Mouse (Mus musculus) embryonic facial prominence, embryonic 15.5 days (tissue): Measurements from ENCODE around the gene Adam22. TPM values are rescaled to one million over a fixed set of nuclear protein-coding genes. Genes with fewer than 3 reads are reported as not detected.
A peak's percentile ranks its signal among the peaks of the same experiment; 100 is the strongest.
"Not testable (repeated sequence)": the region's sequence is repeated elsewhere in the genome, so short reads cannot be mapped to it uniquely, and the experiment has no call there.

Experiments used
- ATAC-seq: fragments of 200-750 bp; cut with Nextera tagmentation; 2 replicates; pipeline ENCODE4 v1.8.0; 2017; ENCODE audit warnings: low read depth, moderate TSS enrichment; ENCODE audit not compliant: insufficient number of reproducible peaks, low FRiP score, low TSS enrichment
- H3K27ac ChIP-seq: fragments of 300-500 bp; sonication (generic); replicated peaks from 2 replicates; pipeline ENCODE4 v1.5.1; 2015; ENCODE audit warnings: mild to moderate bottlenecking, inconsistent platforms
- H3K27me3 ChIP-seq: fragments of 300-500 bp; sonication (generic); 2 replicates; pipeline ENCODE4 v1.6.1; 2015; ENCODE audit warnings: inconsistent platforms
- H3K36me3 ChIP-seq: fragments of 300-500 bp; sonication (generic); 2 replicates; pipeline ENCODE4 v1.6.1; 2015; ENCODE audit warnings: mild to moderate bottlenecking, inconsistent platforms
- H3K4me1 ChIP-seq: fragments of 300-500 bp; sonication (generic); 2 replicates; pipeline ENCODE4 v1.6.1; 2015; ENCODE audit warnings: inconsistent platforms
- H3K4me2 ChIP-seq: fragments of 300-500 bp; sonication (generic); replicated peaks from 2 replicates; pipeline ENCODE4 v1.6.1; 2015; ENCODE audit warnings: mild to moderate bottlenecking, inconsistent platforms
- H3K4me3 ChIP-seq: fragments of 300-500 bp; sonication (generic); replicated peaks from 2 replicates; pipeline ENCODE4 v1.5.1; 2015; ENCODE audit warnings: mild to moderate bottlenecking, inconsistent platforms
- H3K9ac ChIP-seq: fragments of 300-500 bp; sonication (generic); 2 replicates; pipeline ENCODE4 v1.6.1; 2015; ENCODE audit warnings: inconsistent platforms
- H3K9me3 ChIP-seq: fragments of 300-500 bp; sonication (generic); replicated peaks from 2 replicates; pipeline ENCODE4 v1.6.1; 2016; ENCODE audit warnings: inconsistent platforms
- WGBS: fragments of 180-500 bp; shearing (Covaris S2); methylation state at CpG from one replicate; pipeline ENCODE4 v1.1.7; 2015; 5-methylcytosine and 5-hydroxymethylcytosine counted together
- microRNA-seq: library from miRNA; unstranded; fragments of <30 nt; microRNA quantifications from one replicate; pipeline ENCODE4, GENCODE M21; 2016; ENCODE audit warnings: borderline number of aligned reads
- polyA plus RNA-seq: library from polyadenylated mRNA; unstranded; fragments of >200 nt; fragmentation: Nextera tagmentation; extraction: Ambion mirVana; gene quantifications from 2 replicates; pipeline ENCODE4 v1.2.1, GENCODE M21; 2015

Adam22 gene
- polyA plus RNA-seq, 1 experiment from 2014 or later = 11.5 TPM

DNA sequence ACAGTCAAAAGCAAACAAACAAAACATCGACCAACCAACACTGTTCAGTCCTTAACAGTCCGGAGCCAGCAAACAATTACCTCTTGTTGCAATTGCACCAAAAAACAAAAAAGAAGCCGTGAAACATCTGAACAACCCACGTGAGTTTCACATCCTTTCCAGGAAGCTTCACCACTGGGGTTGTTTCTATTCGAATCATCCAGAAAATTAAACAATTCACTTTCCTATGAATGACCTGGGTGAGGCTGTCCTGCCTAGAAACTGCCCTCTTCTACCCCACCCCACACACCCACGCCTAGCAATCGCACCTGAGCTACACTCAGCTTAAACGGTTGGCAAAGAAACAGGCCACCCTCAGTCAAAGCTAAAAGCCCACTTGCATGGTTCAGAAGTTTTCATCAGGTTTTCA is 312.2 kb downstream of the Adam22 start:
- H3K4me1 ChIP-seq = peaks cover 15% of the 10 kb centered on the region
- peak; percentile 4; the same call in 1 of the 2 replicates for ATAC-seq

DNA sequence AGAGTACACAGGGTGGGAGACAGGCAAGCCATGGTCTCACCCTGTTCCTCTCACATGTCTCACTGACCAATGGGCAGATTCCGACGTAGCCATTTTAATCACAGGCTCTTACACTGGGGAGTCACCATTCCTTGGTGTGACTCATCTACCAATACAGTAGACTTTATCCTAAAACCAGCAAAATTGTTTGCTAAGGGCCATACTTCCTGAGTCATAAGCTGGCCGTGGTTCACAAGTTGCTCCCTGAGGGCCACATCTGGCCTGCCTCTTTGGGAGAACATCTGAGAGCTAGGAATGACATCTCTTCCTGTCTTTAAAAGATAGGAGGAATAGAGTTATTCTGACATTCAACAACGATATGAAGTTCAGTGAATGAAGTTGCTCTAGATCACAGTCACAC is 314.1 kb downstream of the Adam22 start:
- no peak overlapping the region for H3K4me2 ChIP-seq
- peaks cover 7% of the 10 kb centered on the region; the same call in 1 of the 2 replicates for H3K36me3 ChIP-seq
- H3K27me3 ChIP-seq = no peaks in the 10 kb centered on the region
- no peak overlapping the region for H3K4me3 ChIP-seq
- H3K4me1 ChIP-seq = peaks cover 15% of the 10 kb centered on the region
- no peak for ATAC-seq
- H3K27ac ChIP-seq = no peak overlapping the region
- no peaks in the 10 kb centered on the region for H3K9me3 ChIP-seq
- no peak overlapping the region for H3K9ac ChIP-seq
- WGBS = 87% methylated on average over 4 of the region's 4 CpGs

More for the DNA sequence above, 312.2 kb downstream of the Adam22 start:
- Histone ChIP-seq H3K27ac (peak overlapping the region; percentile 94), H3K9me3 (no peaks in the 10 kb centered on the region), H3K4me3 (peak overlapping the region; percentile 80), H3K36me3 (peaks cover 18% of the 10 kb centered on the region), H3K9ac (peak overlapping the region; percentile 70; the same call in 1 of the 2 replicates), H3K4me2 (peak overlapping the region; percentile 60), H3K27me3 (no peaks in the 10 kb centered on the region)
- 23% methylated on average over 8 of the region's 8 CpGs for WGBS

DNA sequence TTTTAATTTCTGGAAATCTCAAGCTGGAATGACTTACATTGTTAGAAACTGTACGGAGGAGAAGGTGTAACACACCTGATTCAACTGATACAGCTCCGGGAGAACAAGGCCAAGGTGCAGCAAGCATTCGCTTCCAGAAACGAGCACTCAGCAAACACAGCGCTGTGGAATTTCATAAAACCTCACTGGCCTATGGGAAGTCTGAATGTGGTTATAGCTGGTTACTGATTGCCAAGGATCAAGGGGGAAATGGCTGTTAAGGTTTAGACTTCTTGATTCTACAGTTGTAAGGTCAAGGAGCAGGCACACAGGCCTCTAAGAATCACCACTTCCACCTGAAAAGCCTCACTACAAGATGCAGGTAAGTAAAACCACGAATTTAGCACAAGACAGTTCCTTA is 322.1 kb downstream of the Adam22 start, which contains the start of gene Sri:
TSS of gene Sri (plus strand) at position 224 of the 400 bp plus-strand sequence.
- Histone ChIP-seq H3K9me3 (no peaks in the 10 kb centered on the region), H3K4me2 (no peak within 1 kb of the TSS), H3K9ac (no peak within 1 kb of the TSS), H3K27ac (no peak within 1 kb of the TSS), H3K4me3 (no peak within 1 kb of the TSS), H3K27me3 (no peaks in the 10 kb centered on the region), H3K36me3 (no peaks in the 10 kb centered on the region), H3K4me1 (no peaks in the 10 kb centered on the region)
- WGBS = 76% methylated on average over 6 of the region's 6 CpGs
- ATAC-seq = no peak

DNA sequence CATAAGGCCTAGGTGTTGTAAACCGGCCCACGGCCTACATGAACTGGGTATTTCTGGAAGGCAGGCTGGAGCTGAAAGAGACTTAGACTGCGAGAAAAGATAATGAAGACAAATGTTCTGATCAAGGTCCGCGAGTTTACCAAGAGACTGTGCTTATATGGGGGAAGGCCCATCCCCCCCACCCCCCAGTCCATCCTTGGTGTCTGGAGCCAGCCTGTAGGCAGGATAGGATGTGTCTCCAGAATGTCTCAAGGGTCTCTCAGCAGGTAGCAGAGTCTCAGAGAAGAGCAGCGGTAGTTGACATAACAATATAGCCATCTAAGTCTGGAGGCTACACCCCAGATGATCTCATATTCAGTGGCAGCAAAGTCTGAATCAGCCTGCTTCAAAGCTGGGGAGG is 333.4 kb downstream of the Adam22 start:
- not testable (repeated sequence) for H3K4me1 ChIP-seq, H3K9me3 ChIP-seq, H3K9ac ChIP-seq, H3K4me3 ChIP-seq, H3K4me2 ChIP-seq, H3K27ac ChIP-seq, H3K27me3 ChIP-seq, H3K36me3 ChIP-seq, ATAC-seq
- 90% methylated on average over 6 of the region's 6 CpGs for WGBS

Small RNA genes within 50 kb of the gene (microRNA-seq; reads per million reads assigned to microRNA genes)
- not detected for gene Gm24196

Other genes with a start within 250 kb of the Adam22 start
- 28.0 and 31.2 TPM in 2 replicates for gene Dbf4, start 54.6 kb upstream of the Adam22 start, polyA plus RNA-seq
- 13.7 and 14.0 TPM in 2 replicates for gene Slc25a40, start 54.7 kb upstream of the Adam22 start, polyA plus RNA-seq